Mouse (Mus musculus): Measurements from ENCODE around the gene B4gat1. TPM values are rescaled to one million over a fixed set of nuclear protein-coding genes. Genes with fewer than 3 reads are reported as not detected.

Gene B4gat1
- polyA plus RNA-seq, 1 experiment = 5.9 TPM

GRCm38 (mm10) chr19:5017611-5018010 is 21.0 kb upstream of the B4gat1 start:
- H3K4me1 ChIP-seq (ENCODE audit: control insufficient read depth, insufficient read depth, low read length) = no peaks in the 10 kb centered on the region; the same call in 1 of the 2 replicates
- TF ChIP-seq CTCF (IDR thresholded peaks at IDR 0.05; ENCODE audit: control insufficient read depth, insufficient read depth, low read length) (no peak), POLR2A (IDR thresholded peaks at IDR 0.05; ENCODE audit: borderline replicate concordance, control insufficient read depth, low read depth, low read length) (no peak)
- H3K27ac ChIP-seq (ENCODE audit: control insufficient read depth, insufficient read depth, low read depth, low read length, poor library complexity) = no peak overlapping the region
- no peak overlapping the region for H3K4me3 ChIP-seq (replicated peaks; ENCODE audit: control insufficient read depth, low read depth, low read length)
- WGBS = 82% methylated on average over 4 of the region's 4 CpGs

- TF ChIP-seq CTCF (IDR thresholded peaks at IDR 0.05; ENCODE audit: control insufficient read depth, insufficient read depth, low read length) (no peak), POLR2A (IDR thresholded peaks at IDR 0.05; ENCODE audit: borderline replicate concordance, control insufficient read depth, low read depth, low read length) (no peak)
- WGBS = 70% methylated on average over 3 of the region's 3 CpGs
- H3K4me3 ChIP-seq (replicated peaks; ENCODE audit: control insufficient read depth, low read depth, low read length) = no peak overlapping the region
- no peaks in the 10 kb centered on the region; the same call in 1 of the 2 replicates for H3K4me1 ChIP-seq (ENCODE audit: control insufficient read depth, insufficient read depth, low read length)
- H3K27ac ChIP-seq (ENCODE audit: control insufficient read depth, insufficient read depth, low read depth, low read length, poor library complexity) = no peak overlapping the region
Measured at GRCm38 (mm10) chr19:5018191-5018590, 20.4 kb upstream of the B4gat1 start.

- WGBS = 84% methylated on average over 2 of the region's 2 CpGs
- no peaks in the 10 kb centered on the region; the same call in 1 of the 2 replicates for H3K4me1 ChIP-seq (ENCODE audit: control insufficient read depth, insufficient read depth, low read length)
- H3K4me3 ChIP-seq (replicated peaks; ENCODE audit: control insufficient read depth, low read depth, low read length) = no peak overlapping the region
- no peak overlapping the region for H3K27ac ChIP-seq (ENCODE audit: control insufficient read depth, insufficient read depth, low read depth, low read length, poor library complexity)
- TF ChIP-seq POLR2A (IDR thresholded peaks at IDR 0.05; ENCODE audit: borderline replicate concordance, control insufficient read depth, low read depth, low read length) (no peak), CTCF (IDR thresholded peaks at IDR 0.05; ENCODE audit: control insufficient read depth, insufficient read depth, low read length) (no peak)
Measured at GRCm38 (mm10) chr19:5021416-5021815, 17.2 kb upstream of the B4gat1 start.

GRCm38 (mm10) chr19:5023621-5024479 is 14.8 kb upstream of the B4gat1 start, which contains the start of gene Slc29a2:
TSS of gene Slc29a2 (plus strand) at chr19:5023860.
- under 1% methylated on average over 62 of the region's 62 CpGs for WGBS
- TF ChIP-seq POLR2A (IDR thresholded peaks at IDR 0.05; ENCODE audit: borderline replicate concordance, control insufficient read depth, low read depth, low read length) (peak; percentile 90), CTCF (IDR thresholded peaks at IDR 0.05; ENCODE audit: control insufficient read depth, insufficient read depth, low read length) (no peak)
- Histone ChIP-seq H3K4me3 (replicated peaks; ENCODE audit: control insufficient read depth, low read depth, low read length) (peak within 1 kb of the TSS; percentile 75), H3K4me1 (ENCODE audit: control insufficient read depth, insufficient read depth, low read length) (no peaks in the 10 kb centered on the region; the same call in 1 of the 2 replicates), H3K27ac (ENCODE audit: control insufficient read depth, insufficient read depth, low read depth, low read length, poor library complexity) (peak within 1 kb of the TSS; percentile 81)

- H3K4me3 ChIP-seq (replicated peaks; ENCODE audit: control insufficient read depth, low read depth, low read length) = no peak overlapping the region
- no peak overlapping the region for H3K27ac ChIP-seq (ENCODE audit: control insufficient read depth, insufficient read depth, low read depth, low read length, poor library complexity)
- H3K4me1 ChIP-seq (ENCODE audit: control insufficient read depth, insufficient read depth, low read length) = no peaks in the 10 kb centered on the region; the same call in 1 of the 2 replicates
- TF ChIP-seq POLR2A (IDR thresholded peaks at IDR 0.05; ENCODE audit: borderline replicate concordance, control insufficient read depth, low read depth, low read length) (no peak), CTCF (IDR thresholded peaks at IDR 0.05; ENCODE audit: control insufficient read depth, insufficient read depth, low read length) (no peak)
- WGBS = 89% methylated on average over 8 of the region's 8 CpGs
Measured at GRCm38 (mm10) chr19:5026111-5026510, 12.5 kb upstream of the B4gat1 start.

- WGBS = 78% methylated on average over 3 of the region's 3 CpGs
- H3K27ac ChIP-seq (ENCODE audit: control insufficient read depth, insufficient read depth, low read depth, low read length, poor library complexity) = no peak overlapping the region
- TF ChIP-seq CTCF (IDR thresholded peaks at IDR 0.05; ENCODE audit: control insufficient read depth, insufficient read depth, low read length) (no peak), POLR2A (IDR thresholded peaks at IDR 0.05; ENCODE audit: borderline replicate concordance, control insufficient read depth, low read depth, low read length) (no peak)
- H3K4me1 ChIP-seq (ENCODE audit: control insufficient read depth, insufficient read depth, low read length) = no peaks in the 10 kb centered on the region
- H3K4me3 ChIP-seq (replicated peaks; ENCODE audit: control insufficient read depth, low read depth, low read length) = no peak overlapping the region
Measured at GRCm38 (mm10) chr19:5032686-5033085, 5.9 kb upstream of the B4gat1 start.

GRCm38 (mm10) chr19:5036577-5036976 is 2.0 kb upstream of the B4gat1 start:
- no peak overlapping the region for H3K27ac ChIP-seq (ENCODE audit: control insufficient read depth, insufficient read depth, low read depth, low read length, poor library complexity)
- 79% methylated on average over 4 of the region's 4 CpGs for WGBS
- no peak overlapping the region for H3K4me3 ChIP-seq (replicated peaks; ENCODE audit: control insufficient read depth, low read depth, low read length)
- H3K4me1 ChIP-seq (ENCODE audit: control insufficient read depth, insufficient read depth, low read length) = no peaks in the 10 kb centered on the region; the same call in 1 of the 2 replicates
- no peak for TF ChIP-seq POLR2A (IDR thresholded peaks at IDR 0.05; ENCODE audit: borderline replicate concordance, control insufficient read depth, low read depth, low read length)
- no peak for TF ChIP-seq CTCF (IDR thresholded peaks at IDR 0.05; ENCODE audit: control insufficient read depth, insufficient read depth, low read length)

- 7% methylated on average over 32 of the region's 32 CpGs for WGBS
- TF ChIP-seq CTCF (IDR thresholded peaks at IDR 0.05; ENCODE audit: control insufficient read depth, insufficient read depth, low read length) (no peak), POLR2A (IDR thresholded peaks at IDR 0.05; ENCODE audit: borderline replicate concordance, control insufficient read depth, low read depth, low read length) (no peak)
Measured at GRCm38 (mm10) chr19:5037678-5038571, 701 bp upstream of the B4gat1 start.

More at GRCm38 (mm10) chr19:5037678-5038571, 701 bp upstream of the B4gat1 start:
- H3K27ac ChIP-seq (ENCODE audit: control insufficient read depth, insufficient read depth, low read depth, low read length, poor library complexity) = no peak overlapping the region
- H3K4me1 ChIP-seq (ENCODE audit: control insufficient read depth, insufficient read depth, low read length) = no peaks in the 10 kb centered on the region; the same call in 1 of the 2 replicates
- H3K4me3 ChIP-seq (replicated peaks; ENCODE audit: control insufficient read depth, low read depth, low read length) = peak overlapping the region; percentile 91
